9 mouse cellular contexts compared by ENCODE assay signal in the genomic region with DNA sequence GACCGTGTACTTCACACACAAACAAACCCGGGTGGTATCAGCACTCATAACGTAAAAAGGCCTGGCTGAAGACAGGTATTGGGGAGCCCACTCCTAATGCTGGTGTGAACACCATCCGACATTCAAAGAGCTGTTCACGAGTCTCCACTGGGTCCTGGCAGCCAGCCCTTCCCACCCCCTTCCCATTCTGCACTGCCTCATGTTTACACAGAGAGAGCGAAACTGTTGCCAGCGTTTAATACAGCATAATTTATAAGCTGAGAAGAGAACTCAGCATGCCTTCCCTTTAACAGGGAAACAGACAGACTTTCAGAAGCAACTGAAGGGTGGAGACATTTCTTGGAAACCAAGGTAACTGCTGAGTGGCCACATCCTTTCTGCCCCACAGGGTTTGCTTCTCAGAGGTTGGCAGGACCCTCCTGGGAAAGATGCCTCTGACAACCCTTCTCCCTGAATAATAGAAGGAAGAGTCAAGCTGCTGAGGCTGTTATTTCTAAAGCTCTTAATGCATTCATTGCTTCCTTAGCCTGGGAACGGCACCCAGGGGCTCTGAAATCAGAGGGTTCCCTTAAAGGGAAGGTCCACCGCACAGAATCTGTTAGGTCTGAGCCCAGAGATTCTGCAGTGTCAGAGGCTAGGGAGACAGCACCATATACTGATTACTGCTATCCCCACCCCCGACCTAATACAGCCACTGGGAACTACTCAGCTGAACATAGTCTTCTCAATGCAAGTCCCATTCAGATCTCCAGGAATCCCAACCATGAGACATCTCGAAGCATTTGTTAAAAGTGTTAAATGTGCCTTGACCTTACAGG.
DNase-seq lines count a peak whose midpoint lies in the region; ATAC-seq and TF ChIP-seq lines count a peak whose summit lies in the region.
"Had no signal": no experiment of that assay in that cellular context is flagged by ENCODE, and none has a peak within 500 bp of the region (broad histone marks: within the 10 kb centered on the region; RNA-seq: fewer than 3 reads in every experiment).

No protein-coding gene starts in this region.

- no peak for DNase-seq in forebrain, embryonic 11.5 days (ENCODE audit: low spot score)
- DNase-seq in brain, adult 2 months (ENCODE audit: low read depth, low spot score) = peak; percentile 51
- DNase-seq in hindbrain, postnatal 0 days (ENCODE audit: low spot score) = peak; percentile 88
- peak; percentile 50 for DNase-seq in lung, postnatal 14 days
- DNase-seq in liver, postnatal 0 days = no peak
- DNase-seq in yolk sac, embryonic 10.5 days (ENCODE audit: low spot score) = no peak
- no peak for DNase-seq in adrenal gland, postnatal 36 days

- no peaks in the 10 kb centered on the region for H3K9me3 ChIP-seq in forebrain, embryonic 12.5 days
- H3K9me3 ChIP-seq in forebrain, embryonic 11.5 days (ENCODE audit: control insufficient read depth, low read length) = no peaks in the 10 kb centered on the region; the same call in 1 of the 2 replicates
- H3K9me3 ChIP-seq in hindbrain, postnatal 0 days (ENCODE audit: low read length) = no peaks in the 10 kb centered on the region
- H3K9me3 ChIP-seq in liver, postnatal 0 days (ENCODE audit: low read length) = no peaks in the 10 kb centered on the region

- no peak for TF ChIP-seq EP300 in liver, postnatal 0 days (IDR thresholded peaks at IDR 0.05; ENCODE audit: low read depth)

- ATAC-seq in forebrain, embryonic 12.5 days (ENCODE audit: low FRiP score) = no peak
- ATAC-seq in forebrain, embryonic 11.5 days (replicated peaks; ENCODE audit: low FRiP score) = no peak
- peak; percentile 86 for ATAC-seq in hindbrain, postnatal 0 days
- ATAC-seq in liver, postnatal 0 days = no peak
- ATAC-seq: activated CD4-positive, CD25-positive, alpha-beta regulatory T cell, adult 4 months had no signal

- H3K27me3 ChIP-seq in forebrain, embryonic 12.5 days = peaks cover 8% of the 10 kb centered on the region; the same call in 1 of the 2 replicates
- no peaks in the 10 kb centered on the region; the same call in 1 of the 2 replicates for H3K27me3 ChIP-seq in forebrain, embryonic 11.5 days (ENCODE audit: control insufficient read depth, insufficient read depth, low read length)
- H3K27me3 ChIP-seq in hindbrain, postnatal 0 days (ENCODE audit: insufficient read depth, low read length) = no peaks in the 10 kb centered on the region
- no peaks in the 10 kb centered on the region for H3K27me3 ChIP-seq in liver, postnatal 0 days (ENCODE audit: insufficient read depth, low read length)

- H3K4me2 ChIP-seq in forebrain, embryonic 12.5 days = no peak overlapping the region
- H3K4me2 ChIP-seq in forebrain, embryonic 11.5 days (ENCODE audit: low read depth, low read length, severe bottlenecking) = no peak overlapping the region
- H3K4me2 ChIP-seq in hindbrain, postnatal 0 days (ENCODE audit: low read depth, low read length) = no peak overlapping the region
- H3K4me2 ChIP-seq in liver, postnatal 0 days (ENCODE audit: low read depth, low read length) = no peak overlapping the region

- TF ChIP-seq CTCF in hindbrain, postnatal 0 days (IDR thresholded peaks at IDR 0.05; ENCODE audit: low read depth) = no peak
- no peak for TF ChIP-seq CTCF in liver, postnatal 0 days (IDR thresholded peaks at IDR 0.05; ENCODE audit: low read depth)

- H3K9ac ChIP-seq in forebrain, embryonic 12.5 days = no peak overlapping the region
- H3K9ac ChIP-seq in forebrain, embryonic 11.5 days (ENCODE audit: low read length) = no peak overlapping the region
- no peak overlapping the region for H3K9ac ChIP-seq in hindbrain, postnatal 0 days (replicated peaks; ENCODE audit: low read length)
- H3K9ac ChIP-seq in liver, postnatal 0 days (replicated peaks) = no peak overlapping the region

- no peaks in the 10 kb centered on the region for H3K36me3 ChIP-seq in forebrain, embryonic 12.5 days (replicated peaks)
- no peaks in the 10 kb centered on the region for H3K36me3 ChIP-seq in forebrain, embryonic 11.5 days (ENCODE audit: control insufficient read depth, insufficient read depth, low read length)
- H3K36me3 ChIP-seq in hindbrain, postnatal 0 days (ENCODE audit: insufficient read depth, low read length) = no peaks in the 10 kb centered on the region
- H3K36me3 ChIP-seq in liver, postnatal 0 days (replicated peaks; ENCODE audit: insufficient read depth, low read length) = no peaks in the 10 kb centered on the region

- peaks cover 22% of the 10 kb centered on the region for H3K4me1 ChIP-seq in forebrain, embryonic 12.5 days
- H3K4me1 ChIP-seq in forebrain, embryonic 11.5 days (replicated peaks; ENCODE audit: control insufficient read depth, insufficient read depth, low read length) = peaks cover under 1% of the 10 kb centered on the region; the same call in 1 of the 2 replicates
- H3K4me1 ChIP-seq in hindbrain, postnatal 0 days (ENCODE audit: insufficient read depth, low read length) = peaks cover 12% of the 10 kb centered on the region
- no peaks in the 10 kb centered on the region for H3K4me1 ChIP-seq in liver, postnatal 0 days (ENCODE audit: insufficient read depth)

- H3K27ac ChIP-seq in forebrain, embryonic 12.5 days = peak overlapping the region; percentile 36; the same call in 1 of the 2 replicates
- no peak overlapping the region; the same call in 1 of the 2 replicates for H3K27ac ChIP-seq in forebrain, embryonic 11.5 days (ENCODE audit: low read depth, low read length)
- peak overlapping the region; percentile 41; the same call in 1 of the 2 replicates for H3K27ac ChIP-seq in hindbrain, postnatal 0 days
- no peak overlapping the region for H3K27ac ChIP-seq in liver, postnatal 0 days (ENCODE audit: low read depth)

- WGBS in forebrain, embryonic 12.5 days = 60% methylated on average over 11 of the region's 11 CpGs
- 74% methylated on average over 11 of the region's 11 CpGs for WGBS in forebrain, embryonic 11.5 days
- WGBS in hindbrain, postnatal 0 days = 29% methylated on average over 11 of the region's 11 CpGs
- WGBS in liver, postnatal 0 days (ENCODE audit: insufficient replicate concordance) = 57% methylated on average over 11 of the region's 11 CpGs

- no peak overlapping the region for H3K4me3 ChIP-seq in forebrain, embryonic 12.5 days (replicated peaks)
- no peak overlapping the region for H3K4me3 ChIP-seq in forebrain, embryonic 11.5 days (ENCODE audit: low read depth, low read length)
- no peak overlapping the region for H3K4me3 ChIP-seq in hindbrain, postnatal 0 days (ENCODE audit: low read length)
- no peak overlapping the region for H3K4me3 ChIP-seq in liver, postnatal 0 days (ENCODE audit: low read depth, low read length)

Comparison
In these comparisons a context has a peak if more than half of its experiments do, and no peak if none do; other contexts are left out.
1. H3K27ac ChIP-seq: peak in forebrain, embryonic 12.5 days (single experiment) and hindbrain, postnatal 0 days (single experiment); none in forebrain, embryonic 11.5 days (single experiment) and liver, postnatal 0 days (single experiment).
2. DNase-seq: peak in brain, adult 2 months (single experiment), hindbrain, postnatal 0 days (single experiment) and lung, postnatal 14 days (single experiment); none in forebrain, embryonic 11.5 days (single experiment), liver, postnatal 0 days (single experiment), yolk sac, embryonic 10.5 days (single experiment) and adrenal gland, postnatal 36 days (0 of 2).